Mouse (Mus musculus): ENCODE data around the gene Ssh2. TPM values are rescaled to one million over a fixed set of nuclear protein-coding genes. Genes with fewer than 3 reads are reported as not detected.

Gene Ssh2
- polyA plus RNA-seq, 1 experiment from 2014 or later, result 19.2 TPM

GRCm38 (mm10) chr11:77500361-77501325 is 284.6 kb downstream of the Ssh2 start:
- 77% methylated on average over 17 of the region's 17 CpGs for WGBS
- ATAC-seq, result 0 out of 2 replicates have a peak, but pooled peaks have one; percentile 18
- no peak overlapping the region; the same call in 1 of the 2 replicates for H3K9ac ChIP-seq (replicated peaks)
- peaks cover 60% of the 10 kb centered on the region for H3K36me3 ChIP-seq
- H3K9me3 ChIP-seq, result no peaks in the 10 kb centered on the region
- H3K4me3 ChIP-seq (replicated peaks), result no peak overlapping the region
- peaks cover 46% of the 10 kb centered on the region for H3K4me1 ChIP-seq (replicated peaks)
- H3K27ac ChIP-seq, result peak overlapping the region; percentile 32; the same call in 1 of the 2 replicates
- no peaks in the 10 kb centered on the region for H3K27me3 ChIP-seq
- no peak overlapping the region for H3K4me2 ChIP-seq (replicated peaks)

GRCm38 (mm10) chr11:77501392-77501791 is 285.3 kb downstream of the Ssh2 start:
- Histone ChIP-seq H3K4me1 (replicated peaks) (peaks cover 39% of the 10 kb centered on the region), H3K4me3 (replicated peaks) (no peak overlapping the region), H3K36me3 (peaks cover 67% of the 10 kb centered on the region), H3K9me3 (no peaks in the 10 kb centered on the region), H3K9ac (replicated peaks) (no peak overlapping the region), H3K4me2 (replicated peaks) (no peak overlapping the region), H3K27ac (peak overlapping the region; percentile 32; the same call in 1 of the 2 replicates), H3K27me3 (no peaks in the 10 kb centered on the region)
- ATAC-seq, result peak; percentile 44
- WGBS, result 26% methylated on average over 5 of the region's 5 CpGs

- Histone ChIP-seq H3K4me3 (replicated peaks) (no peak overlapping the region), H3K4me1 (replicated peaks) (peaks cover 35% of the 10 kb centered on the region), H3K27ac (no peak overlapping the region), H3K9me3 (no peaks in the 10 kb centered on the region), H3K27me3 (no peaks in the 10 kb centered on the region), H3K4me2 (replicated peaks) (no peak overlapping the region), H3K36me3 (peaks cover 73% of the 10 kb centered on the region), H3K9ac (replicated peaks) (no peak overlapping the region)
- 91% methylated on average over 4 of the region's 4 CpGs for WGBS
- ATAC-seq, result no peak
These were observed 285.9 kb downstream of the Ssh2 start for GRCm38 (mm10) chr11:77501971-77502370.

- Histone ChIP-seq H3K27ac (no peak overlapping the region; the same call in 1 of the 2 replicates), H3K4me3 (replicated peaks) (no peak overlapping the region), H3K9ac (replicated peaks) (no peak overlapping the region), H3K36me3 (peaks cover 75% of the 10 kb centered on the region), H3K27me3 (no peaks in the 10 kb centered on the region), H3K4me2 (replicated peaks) (no peak overlapping the region), H3K4me1 (replicated peaks) (peaks cover 30% of the 10 kb centered on the region), H3K9me3 (no peaks in the 10 kb centered on the region)
- no peak for ATAC-seq
- WGBS, result 84% methylated on average over 6 of the region's 6 CpGs
These were observed 286.4 kb downstream of the Ssh2 start for GRCm38 (mm10) chr11:77502481-77502880.

GRCm38 (mm10) chr11:77503511-77503910 is 287.4 kb downstream of the Ssh2 start:
- Histone ChIP-seq H3K4me1 (replicated peaks) (peaks cover 25% of the 10 kb centered on the region), H3K9ac (replicated peaks) (no peak overlapping the region), H3K27me3 (no peaks in the 10 kb centered on the region), H3K4me2 (replicated peaks) (no peak overlapping the region), H3K36me3 (peaks cover 80% of the 10 kb centered on the region), H3K27ac (no peak overlapping the region), H3K9me3 (no peaks in the 10 kb centered on the region), H3K4me3 (replicated peaks) (no peak overlapping the region)
- 73% methylated on average over 3 of the region's 3 CpGs for WGBS
- ATAC-seq, result no peak

GRCm38 (mm10) chr11:77504377-77504776 is 288.3 kb downstream of the Ssh2 start:
- Histone ChIP-seq H3K4me3 (replicated peaks) (no peak overlapping the region), H3K27me3 (no peaks in the 10 kb centered on the region), H3K4me2 (replicated peaks) (no peak overlapping the region), H3K9me3 (no peaks in the 10 kb centered on the region), H3K27ac (no peak overlapping the region), H3K36me3 (peaks cover 73% of the 10 kb centered on the region), H3K4me1 (replicated peaks) (peaks cover 21% of the 10 kb centered on the region), H3K9ac (replicated peaks) (no peak overlapping the region)
- WGBS, result 97% methylated on average over 19 of the region's 19 CpGs
- ATAC-seq, result no peak

GRCm38 (mm10) chr11:77505291-77505980 is 289.3 kb downstream of the Ssh2 start:
- ATAC-seq, result no peak
- H3K36me3 ChIP-seq, result peaks cover 62% of the 10 kb centered on the region

GRCm38 (mm10) chr11:77506273-77506672 is 290.2 kb downstream of the Ssh2 start:
- H3K36me3 ChIP-seq, result peaks cover 55% of the 10 kb centered on the region
- no peak overlapping the region for H3K4me2 ChIP-seq (replicated peaks)
- 92% methylated on average over 14 of the region's 14 CpGs for WGBS
- H3K27ac ChIP-seq, result no peak overlapping the region
- no peaks in the 10 kb centered on the region for H3K9me3 ChIP-seq
- H3K4me1 ChIP-seq (replicated peaks), result peaks cover 7% of the 10 kb centered on the region
- H3K9ac ChIP-seq (replicated peaks), result no peak overlapping the region
- H3K4me3 ChIP-seq (replicated peaks), result no peak overlapping the region
- no peak for ATAC-seq
- no peaks in the 10 kb centered on the region for H3K27me3 ChIP-seq

More at GRCm38 (mm10) chr11:77505291-77505980, 289.3 kb downstream of the Ssh2 start:
- WGBS, result 89% methylated on average over 22 of the region's 22 CpGs
- peaks cover 15% of the 10 kb centered on the region for H3K4me1 ChIP-seq (replicated peaks)
- no peak overlapping the region for H3K4me2 ChIP-seq (replicated peaks)
- no peaks in the 10 kb centered on the region for H3K9me3 ChIP-seq
- H3K9ac ChIP-seq (replicated peaks), result no peak overlapping the region
- H3K27me3 ChIP-seq, result no peaks in the 10 kb centered on the region
- H3K27ac ChIP-seq, result no peak overlapping the region
- no peak overlapping the region for H3K4me3 ChIP-seq (replicated peaks)

- 85% methylated on average over 6 of the region's 6 CpGs for WGBS
- no peak overlapping the region for H3K4me3 ChIP-seq (replicated peaks)
- H3K27me3 ChIP-seq, result no peaks in the 10 kb centered on the region
- H3K36me3 ChIP-seq, result peaks cover 55% of the 10 kb centered on the region
- peaks cover 7% of the 10 kb centered on the region for H3K4me1 ChIP-seq (replicated peaks)
- ATAC-seq, result no peak
- no peak overlapping the region for H3K27ac ChIP-seq
- H3K4me2 ChIP-seq (replicated peaks), result no peak overlapping the region
- no peak overlapping the region for H3K9ac ChIP-seq (replicated peaks)
- no peaks in the 10 kb centered on the region for H3K9me3 ChIP-seq
These were observed 290.9 kb downstream of the Ssh2 start for GRCm38 (mm10) chr11:77506941-77507340.

GRCm38 (mm10) chr11:77507426-77507825 is 291.3 kb downstream of the Ssh2 start:
- Histone ChIP-seq H3K4me3 (replicated peaks) (no peak overlapping the region), H3K27ac (no peak overlapping the region), H3K27me3 (no peaks in the 10 kb centered on the region), H3K4me2 (replicated peaks) (0 out of 2 replicates have a peak overlapping the region, but pooled peaks have one; percentile 61), H3K9me3 (no peaks in the 10 kb centered on the region), H3K36me3 (peaks cover 55% of the 10 kb centered on the region), H3K9ac (replicated peaks) (no peak overlapping the region), H3K4me1 (replicated peaks) (peaks cover 10% of the 10 kb centered on the region)
- ATAC-seq, result peak; percentile 10; the same call in 1 of the 2 replicates
- 73% methylated on average over 4 of the region's 4 CpGs for WGBS

- H3K36me3 ChIP-seq, result peaks cover 46% of the 10 kb centered on the region
These were observed 292.3 kb downstream of the Ssh2 start for GRCm38 (mm10) chr11:77508068-77509021.

More at GRCm38 (mm10) chr11:77508068-77509021, 292.3 kb downstream of the Ssh2 start:
- Histone ChIP-seq H3K4me1 (replicated peaks) (peaks cover 16% of the 10 kb centered on the region), H3K9ac (replicated peaks) (peak overlapping the region; percentile 60), H3K4me2 (replicated peaks) (peak overlapping the region; percentile 61), H3K27me3 (no peaks in the 10 kb centered on the region), H3K27ac (no peak overlapping the region), H3K4me3 (replicated peaks) (peak overlapping the region; percentile 28), H3K9me3 (no peaks in the 10 kb centered on the region)
- WGBS, result 24% methylated on average over 49 of the region's 49 CpGs
- peak; percentile 67 for ATAC-seq
